Comparison of ENCODE assay signal across 15 mouse cellular contexts in genomic region chr7:67287456-67287855, GRCm38 (mm10).
DNase-seq lines count a peak whose midpoint lies in the region; ATAC-seq lines count a peak whose summit lies in the region.
"Had no signal": no experiment of that assay in that cellular context is flagged by ENCODE, and none has a peak within 500 bp of the region (broad histone marks: within the 10 kb centered on the region; RNA-seq: fewer than 3 reads in every experiment).

No protein-coding gene starts in this region.

- no peak overlapping the region for H3K4me3 ChIP-seq in stomach, embryonic 15.5 days (replicated peaks)
- H3K4me3 ChIP-seq in liver, embryonic 11.5 days (ENCODE audit: low read depth, low read length) = no peak overlapping the region
- H3K4me3 ChIP-seq: hindbrain, embryonic 10.5 days; neural tube, embryonic 15.5 days had no signal

- no peaks in the 10 kb centered on the region for H3K4me1 ChIP-seq in stomach, embryonic 15.5 days
- H3K4me1 ChIP-seq in liver, embryonic 11.5 days (replicated peaks; ENCODE audit: control insufficient read depth, insufficient read depth, low read length) = no peaks in the 10 kb centered on the region
- H3K4me1 ChIP-seq: hindbrain, embryonic 10.5 days; neural tube, embryonic 15.5 days had no signal

- DNase-seq in ovary, adult 18-20 months (ENCODE audit: low spot score) = peak; percentile 21
- DNase-seq in ovary, postnatal 10 days (ENCODE audit: low spot score) = no peak
- DNase-seq in NIH3T3 (ENCODE audit: low read depth) = peak; percentile 65
- peak; percentile 57 for DNase-seq in adrenal gland, postnatal 25 days
- no peak for DNase-seq in liver, embryonic 11.5 days (ENCODE audit: low spot score)
- no peak for DNase-seq in thymus, postnatal 25 days
- DNase-seq: cerebellum, adult 11-12 months; heart, adult 18-20 months; kidney, adult 18-20 months; right cerebral cortex, postnatal 14 days had no signal

- peak; percentile 89 for ATAC-seq in stomach, embryonic 15.5 days (ENCODE audit: insufficient read depth, low FRiP score, low read depth)
- ATAC-seq in inflammation-experienced regulatory T-cells, adult 6 months = no peak
- no peak for ATAC-seq in liver, embryonic 11.5 days (replicated peaks; ENCODE audit: low FRiP score)

- H3K27me3 ChIP-seq in stomach, embryonic 15.5 days (replicated peaks) = no peaks in the 10 kb centered on the region
- no peaks in the 10 kb centered on the region for H3K27me3 ChIP-seq in liver, embryonic 11.5 days (replicated peaks; ENCODE audit: control insufficient read depth, insufficient read depth, low read length)
- H3K27me3 ChIP-seq: neural tube, embryonic 15.5 days had no signal

- H3K9ac ChIP-seq in stomach, embryonic 15.5 days = no peak overlapping the region
- H3K9ac ChIP-seq in liver, embryonic 11.5 days (ENCODE audit: low read depth, low read length) = no peak overlapping the region
- H3K9ac ChIP-seq: liver, embryonic 14.5 days; neural tube, embryonic 15.5 days had no signal

- H3K4me2 ChIP-seq in stomach, embryonic 15.5 days = no peak overlapping the region
- H3K4me2 ChIP-seq in liver, embryonic 11.5 days = no peak overlapping the region
- H3K4me2 ChIP-seq: neural tube, embryonic 15.5 days had no signal

- WGBS in stomach, embryonic 15.5 days = 70% methylated on average over 4 of the region's 4 CpGs
- 93% methylated on average over 4 of the region's 4 CpGs for WGBS in liver, embryonic 11.5 days

- H3K9me3 ChIP-seq in stomach, embryonic 15.5 days = no peaks in the 10 kb centered on the region
- H3K9me3 ChIP-seq in liver, embryonic 11.5 days (ENCODE audit: control insufficient read depth, low read length) = no peaks in the 10 kb centered on the region
- H3K9me3 ChIP-seq: hindbrain, embryonic 10.5 days; neural tube, embryonic 15.5 days had no signal

- H3K27ac ChIP-seq in stomach, embryonic 15.5 days = 0 out of 2 replicates have a peak overlapping the region, but pooled peaks have one; percentile 44
- no peak overlapping the region for H3K27ac ChIP-seq in liver, embryonic 11.5 days (ENCODE audit: low read depth, low read length)
- H3K27ac ChIP-seq: hindbrain, embryonic 10.5 days; liver, embryonic 14.5 days; neural tube, embryonic 15.5 days had no signal

- no peaks in the 10 kb centered on the region for H3K36me3 ChIP-seq in stomach, embryonic 15.5 days
- no peaks in the 10 kb centered on the region; the same call in 1 of the 2 replicates for H3K36me3 ChIP-seq in liver, embryonic 11.5 days (ENCODE audit: control insufficient read depth, insufficient read depth, low read length)

Comparison
In these comparisons a context has a peak if more than half of its experiments do, and no peak if none do; other contexts are left out.
1. DNase-seq: peak in ovary, adult 18-20 months (single experiment), NIH3T3 (single experiment) and adrenal gland, postnatal 25 days (single experiment); none in ovary, postnatal 10 days (single experiment), liver, embryonic 11.5 days (single experiment) and thymus, postnatal 25 days (single experiment).